Mouse (Mus musculus) liver, embryonic 14.5 days (tissue): ENCODE measurements around the gene R3hdm2.
A peak's percentile ranks its signal among the peaks of the same experiment; 100 is the strongest.

Experiments
- CTCF ChIP-seq: IDR thresholded peaks from 2 replicates; pipeline ENCODE4 v1.5.1; 2016; ENCODE audit warnings: antibody characterized with exemption, low read depth, control low read depth
- EP300 ChIP-seq: IDR thresholded peaks from 2 replicates; pipeline ENCODE4 v1.6.1; 2016; ENCODE audit warnings: antibody characterized with exemption, low read depth

DNA sequence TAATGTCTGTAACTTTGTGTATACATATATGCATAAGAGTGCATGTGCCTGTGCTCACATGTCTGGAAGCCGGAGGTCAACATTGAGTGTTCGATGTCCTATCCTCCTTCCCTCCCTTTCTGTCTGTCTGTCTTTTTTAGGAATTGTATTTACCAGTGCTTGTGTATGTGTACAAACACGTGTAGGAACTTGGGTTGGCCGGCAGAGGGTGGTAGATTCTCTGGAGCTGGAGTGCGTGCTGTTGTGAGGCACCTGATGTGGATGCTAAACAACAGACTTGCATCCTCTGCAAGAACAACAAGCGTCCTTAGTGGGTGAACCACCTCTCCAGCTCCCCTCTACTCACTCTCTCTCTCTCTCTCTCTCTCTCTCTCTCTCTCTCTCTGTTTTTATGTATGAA is 11.6 kb downstream of the R3hdm2 start:
- TF ChIP-seq CTCF (peak; percentile 38; the same call in 1 of the 2 replicates), EP300 (no peak)
